Mouse (Mus musculus): ENCODE data around the gene Nemf. TPM values are rescaled to one million over a fixed set of nuclear protein-coding genes. Genes with fewer than 3 reads are reported as not detected.
"Not testable (repeated sequence)": the region's sequence is repeated elsewhere in the genome, so short reads cannot be mapped to it uniquely, and the experiment has no call there.

Gene Nemf
- polyA plus RNA-seq, 1 experiment from 2014 or later: 89.8 TPM

GRCm38 (mm10) chr12:69360997-69361899, 4.3 kb upstream of the Nemf start:
- WGBS: under 1% methylated on average over 39 of the region's 50 CpGs
- H3K27me3 ChIP-seq (ENCODE audit: control insufficient read depth, insufficient read depth, low read length); H3K36me3 ChIP-seq (replicated peaks; ENCODE audit: control insufficient read depth, insufficient read depth, low read depth, low read length); H3K4me1 ChIP-seq (ENCODE audit: control insufficient read depth, insufficient read depth, low read length); H3K9me3 ChIP-seq (replicated peaks; ENCODE audit: control insufficient read depth, low read length): not testable (repeated sequence)
- H3K4me2 ChIP-seq (ENCODE audit: low read depth, low read length): peak overlapping the region; percentile 63
- ATAC-seq (replicated peaks; ENCODE audit: insufficient number of reproducible peaks, low FRiP score, low TSS enrichment, low read depth) (peak; percentile 95), DNase-seq (ENCODE audit: low spot score) (peak; percentile 97)
- peak overlapping the region; percentile 48 for H3K4me3 ChIP-seq (ENCODE audit: low read depth, low read length)
- peak overlapping the region; percentile 65 for H3K9ac ChIP-seq (replicated peaks; ENCODE audit: low read length)
- peak overlapping the region; percentile 75 for H3K27ac ChIP-seq (replicated peaks; ENCODE audit: low read depth, low read length)

GRCm38 (mm10) chr12:69360655-69360996, 3.7 kb upstream of the Nemf start:
- H3K9me3 ChIP-seq (replicated peaks; ENCODE audit: control insufficient read depth, low read length): no peaks in the 10 kb centered on the region
- 18% methylated on average over 5 of the region's 5 CpGs for WGBS
- no peak for ATAC-seq (replicated peaks; ENCODE audit: insufficient number of reproducible peaks, low FRiP score, low TSS enrichment, low read depth)

GRCm38 (mm10) chr12:69357300-69357646, 308 bp upstream of the Nemf start:
- Histone ChIP-seq H3K4me2 (ENCODE audit: low read depth, low read length) (peak overlapping the region; percentile 49), H3K9me3 (replicated peaks; ENCODE audit: control insufficient read depth, low read length) (no peaks in the 10 kb centered on the region), H3K4me1 (ENCODE audit: control insufficient read depth, insufficient read depth, low read length) (no peaks in the 10 kb centered on the region), H3K27me3 (ENCODE audit: control insufficient read depth, insufficient read depth, low read length) (no peaks in the 10 kb centered on the region), H3K4me3 (ENCODE audit: low read depth, low read length) (peak overlapping the region; percentile 87), H3K27ac (replicated peaks; ENCODE audit: low read depth, low read length) (no peak overlapping the region), H3K36me3 (replicated peaks; ENCODE audit: control insufficient read depth, insufficient read depth, low read depth, low read length) (no peaks in the 10 kb centered on the region; the same call in 1 of the 2 replicates), H3K9ac (replicated peaks; ENCODE audit: low read length) (peak overlapping the region; percentile 94)
- ATAC-seq (replicated peaks; ENCODE audit: insufficient number of reproducible peaks, low FRiP score, low TSS enrichment, low read depth): no peak
- WGBS: 5% methylated on average over 13 of the region's 13 CpGs
- DNase-seq (ENCODE audit: low spot score): no peak

More at GRCm38 (mm10) chr12:69360655-69360996, 3.7 kb upstream of the Nemf start:
- Histone ChIP-seq H3K27me3 (ENCODE audit: control insufficient read depth, insufficient read depth, low read length) (no peaks in the 10 kb centered on the region), H3K4me1 (ENCODE audit: control insufficient read depth, insufficient read depth, low read length) (no peaks in the 10 kb centered on the region), H3K27ac (replicated peaks; ENCODE audit: low read depth, low read length) (no peak overlapping the region), H3K36me3 (replicated peaks; ENCODE audit: control insufficient read depth, insufficient read depth, low read depth, low read length) (no peaks in the 10 kb centered on the region), H3K9ac (replicated peaks; ENCODE audit: low read length) (no peak overlapping the region), H3K4me2 (ENCODE audit: low read depth, low read length) (no peak overlapping the region), H3K4me3 (ENCODE audit: low read depth, low read length) (no peak overlapping the region)
- peak; percentile 75 for DNase-seq (ENCODE audit: low spot score)

GRCm38 (mm10) chr12:69351685-69352084, 5.3 kb downstream of the Nemf start:
- H3K27ac ChIP-seq (replicated peaks; ENCODE audit: low read depth, low read length): no peak overlapping the region
- 89% methylated on average over 1 of the region's 1 CpGs for WGBS
- H3K4me1 ChIP-seq (ENCODE audit: control insufficient read depth, insufficient read depth, low read length): no peaks in the 10 kb centered on the region

GRCm38 (mm10) chr12:69349928-69350327, 7.0 kb downstream of the Nemf start:
- H3K9ac ChIP-seq (replicated peaks; ENCODE audit: low read length): no peak overlapping the region
- ATAC-seq (replicated peaks; ENCODE audit: insufficient number of reproducible peaks, low FRiP score, low TSS enrichment, low read depth): no peak
- no peaks in the 10 kb centered on the region for H3K27me3 ChIP-seq (ENCODE audit: control insufficient read depth, insufficient read depth, low read length)
- H3K9me3 ChIP-seq (replicated peaks; ENCODE audit: control insufficient read depth, low read length): no peaks in the 10 kb centered on the region
- no peak overlapping the region for H3K4me3 ChIP-seq (ENCODE audit: low read depth, low read length)
- peaks cover 5% of the 10 kb centered on the region for H3K36me3 ChIP-seq (replicated peaks; ENCODE audit: control insufficient read depth, insufficient read depth, low read depth, low read length)
- H3K4me2 ChIP-seq (ENCODE audit: low read depth, low read length): no peak overlapping the region
- WGBS: 88% methylated on average over 2 of the region's 2 CpGs
- H3K4me1 ChIP-seq (ENCODE audit: control insufficient read depth, insufficient read depth, low read length): no peaks in the 10 kb centered on the region
- no peak overlapping the region for H3K27ac ChIP-seq (replicated peaks; ENCODE audit: low read depth, low read length)
- DNase-seq (ENCODE audit: low spot score): no peak

More at GRCm38 (mm10) chr12:69351685-69352084, 5.3 kb downstream of the Nemf start:
- Histone ChIP-seq H3K27me3 (ENCODE audit: control insufficient read depth, insufficient read depth, low read length) (no peaks in the 10 kb centered on the region), H3K36me3 (replicated peaks; ENCODE audit: control insufficient read depth, insufficient read depth, low read depth, low read length) (peaks cover 5% of the 10 kb centered on the region), H3K9ac (replicated peaks; ENCODE audit: low read length) (no peak overlapping the region), H3K4me3 (ENCODE audit: low read depth, low read length) (no peak overlapping the region), H3K9me3 (replicated peaks; ENCODE audit: control insufficient read depth, low read length) (no peaks in the 10 kb centered on the region), H3K4me2 (ENCODE audit: low read depth, low read length) (no peak overlapping the region)
- no peak for DNase-seq (ENCODE audit: low spot score)
- no peak for ATAC-seq (replicated peaks; ENCODE audit: insufficient number of reproducible peaks, low FRiP score, low TSS enrichment, low read depth)

GRCm38 (mm10) chr12:69333547-69333946, 23.4 kb downstream of the Nemf start:
- no peaks in the 10 kb centered on the region for H3K9me3 ChIP-seq (replicated peaks; ENCODE audit: control insufficient read depth, low read length)
- H3K27ac ChIP-seq (replicated peaks; ENCODE audit: low read depth, low read length): no peak overlapping the region
- peak; percentile 53 for DNase-seq (ENCODE audit: low spot score)
- no peak overlapping the region for H3K4me3 ChIP-seq (ENCODE audit: low read depth, low read length)
- no peaks in the 10 kb centered on the region; the same call in none of the 2 replicates for H3K36me3 ChIP-seq (replicated peaks; ENCODE audit: control insufficient read depth, insufficient read depth, low read depth, low read length)
- H3K9ac ChIP-seq (replicated peaks; ENCODE audit: low read length): no peak overlapping the region
- H3K4me2 ChIP-seq (ENCODE audit: low read depth, low read length): no peak overlapping the region
- no peaks in the 10 kb centered on the region for H3K27me3 ChIP-seq (ENCODE audit: control insufficient read depth, insufficient read depth, low read length)
- ATAC-seq (replicated peaks; ENCODE audit: insufficient number of reproducible peaks, low FRiP score, low TSS enrichment, low read depth): no peak
- 81% methylated on average over 2 of the region's 2 CpGs for WGBS
- H3K4me1 ChIP-seq (ENCODE audit: control insufficient read depth, insufficient read depth, low read length): no peaks in the 10 kb centered on the region

- no peak overlapping the region for H3K4me2 ChIP-seq (ENCODE audit: low read depth, low read length)
- H3K9ac ChIP-seq (replicated peaks; ENCODE audit: low read length): no peak overlapping the region
- H3K36me3 ChIP-seq (replicated peaks; ENCODE audit: control insufficient read depth, insufficient read depth, low read depth, low read length): no peaks in the 10 kb centered on the region; the same call in none of the 2 replicates
- no peak overlapping the region for H3K4me3 ChIP-seq (ENCODE audit: low read depth, low read length)
- H3K27ac ChIP-seq (replicated peaks; ENCODE audit: low read depth, low read length): no peak overlapping the region
- H3K9me3 ChIP-seq (replicated peaks; ENCODE audit: control insufficient read depth, low read length): no peaks in the 10 kb centered on the region
- no peaks in the 10 kb centered on the region for H3K4me1 ChIP-seq (ENCODE audit: control insufficient read depth, insufficient read depth, low read length)
- 90% methylated on average over 1 of the region's 1 CpGs for WGBS
- H3K27me3 ChIP-seq (ENCODE audit: control insufficient read depth, insufficient read depth, low read length): no peaks in the 10 kb centered on the region
- DNase-seq (ENCODE audit: low spot score) (no peak), ATAC-seq (replicated peaks; ENCODE audit: insufficient number of reproducible peaks, low FRiP score, low TSS enrichment, low read depth) (no peak)
Observed at GRCm38 (mm10) chr12:69332147-69332546, 24.8 kb downstream of the Nemf start.

- Histone ChIP-seq H3K4me2 (ENCODE audit: low read depth, low read length) (no peak overlapping the region), H3K27ac (replicated peaks; ENCODE audit: low read depth, low read length) (no peak overlapping the region), H3K27me3 (ENCODE audit: control insufficient read depth, insufficient read depth, low read length) (no peaks in the 10 kb centered on the region), H3K36me3 (replicated peaks; ENCODE audit: control insufficient read depth, insufficient read depth, low read depth, low read length) (no peaks in the 10 kb centered on the region; the same call in none of the 2 replicates), H3K4me1 (ENCODE audit: control insufficient read depth, insufficient read depth, low read length) (no peaks in the 10 kb centered on the region), H3K9me3 (replicated peaks; ENCODE audit: control insufficient read depth, low read length) (no peaks in the 10 kb centered on the region), H3K9ac (replicated peaks; ENCODE audit: low read length) (no peak overlapping the region), H3K4me3 (ENCODE audit: low read depth, low read length) (no peak overlapping the region)
- DNase-seq (ENCODE audit: low spot score): no peak
- WGBS: 89% methylated on average over 3 of the region's 3 CpGs
- no peak for ATAC-seq (replicated peaks; ENCODE audit: insufficient number of reproducible peaks, low FRiP score, low TSS enrichment, low read depth)
Observed at GRCm38 (mm10) chr12:69331187-69331586, 25.8 kb downstream of the Nemf start.
